ENCODE assay signal across 19 mouse cellular contexts in the genomic region with DNA sequence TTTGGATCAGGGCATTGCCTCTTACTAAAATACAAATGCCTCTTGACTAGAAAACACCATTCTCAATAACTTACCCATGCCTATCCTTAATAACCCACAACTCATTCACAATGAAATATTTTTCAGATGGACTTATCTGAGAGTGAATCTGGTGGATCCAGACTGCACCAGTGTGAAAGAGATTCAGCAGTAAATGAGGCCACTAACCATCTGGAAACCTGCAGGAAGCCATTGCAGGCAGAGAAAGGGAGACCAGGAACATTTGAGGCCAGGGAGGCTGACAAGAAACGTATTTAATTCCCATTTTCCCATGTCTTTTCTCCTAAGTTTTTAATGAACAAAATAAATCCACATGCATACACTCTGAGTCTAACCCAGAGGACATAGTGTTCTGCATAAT.
DNase-seq lines count a peak whose midpoint lies in the region; ATAC-seq and TF ChIP-seq lines count a peak whose summit lies in the region.
"Had no signal": no experiment of that assay in that cellular context is flagged by ENCODE, and none has a peak within 500 bp of the region (broad histone marks: within the 10 kb centered on the region; RNA-seq: fewer than 3 reads in every experiment).

No protein-coding gene starts in this region.

- no peak overlapping the region for H3K27ac ChIP-seq in left cerebral cortex, adult 2 months
- H3K27ac ChIP-seq in heart, embryonic 10.5 days, result no peak overlapping the region
- H3K27ac ChIP-seq: embryonic facial prominence, embryonic 12.5 days; forebrain, embryonic 12.5 days; gastrocnemius, adult 2 months; heart, embryonic 15.5 days; hindbrain, embryonic 13.5 days; hindbrain, postnatal 0 days had no signal

- H3K4me3 ChIP-seq in left cerebral cortex, adult 2 months, result no peak overlapping the region
- no peak overlapping the region for H3K4me3 ChIP-seq in heart, embryonic 10.5 days
- H3K4me3 ChIP-seq: embryonic facial prominence, embryonic 12.5 days; forebrain, embryonic 12.5 days; gastrocnemius, adult 2 months; heart, embryonic 15.5 days; hindbrain, embryonic 13.5 days had no signal

- H3K36me3 ChIP-seq in heart, embryonic 10.5 days, result no peaks in the 10 kb centered on the region
- H3K36me3 ChIP-seq: embryonic facial prominence, embryonic 12.5 days; forebrain, embryonic 12.5 days; heart, embryonic 15.5 days; hindbrain, embryonic 13.5 days had no signal

- WGBS in heart, embryonic 10.5 days, result 77% methylated on average over 1 of the region's 1 CpGs

- no peak for TF ChIP-seq CTCF in left cerebral cortex, adult 2 months (IDR thresholded peaks at IDR 0.05)

- H3K27me3 ChIP-seq in heart, embryonic 10.5 days (ENCODE audit: insufficient read depth, poor library complexity, severe bottlenecking), result no peaks in the 10 kb centered on the region
- H3K27me3 ChIP-seq: embryonic facial prominence, embryonic 12.5 days; forebrain, embryonic 12.5 days; heart, embryonic 15.5 days; hindbrain, embryonic 13.5 days had no signal

- no peaks in the 10 kb centered on the region for H3K4me1 ChIP-seq in heart, embryonic 10.5 days
- H3K4me1 ChIP-seq: embryonic facial prominence, embryonic 12.5 days; forebrain, embryonic 12.5 days; heart, embryonic 15.5 days; hindbrain, embryonic 13.5 days had no signal

- DNase-seq in frontal cortex, postnatal 10 days (ENCODE audit: low spot score in 2 of 2), result no peak
- peak; percentile 18 for DNase-seq in cerebellum, adult 8-10 months
- peak; percentile 17 to 52 for DNase-seq in cerebellum, postnatal 25 days
- DNase-seq in left cerebral cortex, adult 2 months (ENCODE audit: extremely low spot score in 1 of 2, low spot score in 2 of 2), result no peak
- no peak for DNase-seq in kidney, postnatal 4 days
- DNase-seq in heart, embryonic 10.5 days (ENCODE audit: low spot score), result no peak
- DNase-seq: adrenal gland, postnatal 10 days; gastrocnemius, adult 2 months; gastrocnemius, postnatal 36 days; heart, adult 11 months; heart, postnatal 14 days; kidney, adult 11 months had no signal

- H3K9me3 ChIP-seq in heart, embryonic 10.5 days, result no peaks in the 10 kb centered on the region
- H3K9me3 ChIP-seq: embryonic facial prominence, embryonic 12.5 days; forebrain, embryonic 12.5 days; heart, embryonic 15.5 days; hindbrain, embryonic 13.5 days had no signal

- intact Hi-C loops in left cerebral cortex, adult 2 months (cut with DNase I), result no loop called here

- peak; percentile 53; the same call in 1 of the 2 replicates for ATAC-seq in frontal cortex, adult (ENCODE audit: low TSS enrichment)
- ATAC-seq: forebrain, embryonic 16.5 days; hindbrain, postnatal 0 days had no signal

Comparison
In these comparisons a context has a peak if more than half of its experiments do, and no peak if none do; other contexts are left out.
1. DNase-seq: peak in cerebellum, adult 8-10 months (single experiment) and cerebellum, postnatal 25 days (2 of 2); none in frontal cortex, postnatal 10 days (0 of 2), left cerebral cortex, adult 2 months (0 of 2), kidney, postnatal 4 days (0 of 2) and heart, embryonic 10.5 days (single experiment).